Mouse (Mus musculus) kidney, postnatal 0 days (tissue): Measurements from ENCODE around the gene Plvap. TPM values are rescaled to one million over a fixed set of nuclear protein-coding genes. Genes with fewer than 3 reads are reported as not detected.
A peak's percentile ranks its signal among the peaks of the same experiment; 100 is the strongest.

Experiments used
- ATAC-seq: fragments of 200-750 bp; cut with Nextera tagmentation; replicated peaks from 2 replicates; pipeline ENCODE4 v1.8.0; 2017; ENCODE audit warnings: low read depth, moderate number of reproducible peaks, moderate TSS enrichment, moderate library complexity; ENCODE audit not compliant: low FRiP score
- DNase-seq: peaks from one replicate; pipeline ENCODE4 v3.0.0-alpha.2; 2016; ENCODE audit warnings: low spot score
- H3K27ac ChIP-seq: fragments of 300-500 bp; sonication (generic); 2 replicates; pipeline ENCODE4 v1.5.1; 2014; ENCODE audit warnings: mild to moderate bottlenecking
- H3K27me3 ChIP-seq: fragments of 300-500 bp; sonication (generic); 2 replicates; pipeline ENCODE4 v1.6.1; 2014; ENCODE audit warnings: low read length, mixed read lengths; ENCODE audit not compliant: insufficient read depth
- H3K36me3 ChIP-seq: fragments of 300-500 bp; sonication (generic); 2 replicates; pipeline ENCODE4 v1.6.1; 2014; ENCODE audit warnings: low read length, mixed read lengths; ENCODE audit not compliant: insufficient read depth
- H3K4me1 ChIP-seq: fragments of 300-500 bp; sonication (generic); replicated peaks from 2 replicates; pipeline ENCODE4 v1.6.1; 2014; ENCODE audit warnings: antibody characterized with exemption, low read length, mixed read lengths; ENCODE audit not compliant: insufficient read depth
- H3K4me2 ChIP-seq: fragments of 300-500 bp; sonication (generic); 2 replicates; pipeline ENCODE4 v1.6.1; 2014; ENCODE audit warnings: mild to moderate bottlenecking, low read length, moderate library complexity, mixed read lengths
- H3K4me3 ChIP-seq: fragments of 300-500 bp; sonication (generic); replicated peaks from 2 replicates; pipeline ENCODE4 v1.5.1; 2014; ENCODE audit warnings: low read depth, low read length
- H3K9ac ChIP-seq: fragments of 300-500 bp; sonication (generic); 2 replicates; pipeline ENCODE4 v1.6.1; 2014; ENCODE audit warnings: low read depth, low read length
- H3K9me3 ChIP-seq: fragments of 300-500 bp; sonication (generic); replicated peaks from 2 replicates; pipeline ENCODE4 v1.6.1; 2016; ENCODE audit warnings: low read length, inconsistent platforms, mixed read lengths
- CTCF ChIP-seq: IDR thresholded peaks from 2 replicates; pipeline ENCODE4 v1.5.1; 2016; ENCODE audit warnings: antibody characterized with exemption, low read depth, mild to moderate bottlenecking, moderate library complexity
- WGBS: fragments of 180-500 bp; shearing (Covaris S2); extraction: QIAGEN DNeasy Blood & Tissue Kit; methylation state at CpG from one replicate; pipeline ENCODE4 v1.1.7; 2014; 5-methylcytosine and 5-hydroxymethylcytosine counted together
- polyA plus RNA-seq: library from polyadenylated mRNA; unstranded; fragments of >200 nt; fragmentation: Nextera tagmentation; extraction: Ambion mirVana; gene quantifications from 2 replicates; pipeline ENCODE4 v1.2.1, GENCODE M21; 2015

Gene Plvap
- polyA plus RNA-seq, 1 experiment from 2014 or later: 208 TPM

DNA sequence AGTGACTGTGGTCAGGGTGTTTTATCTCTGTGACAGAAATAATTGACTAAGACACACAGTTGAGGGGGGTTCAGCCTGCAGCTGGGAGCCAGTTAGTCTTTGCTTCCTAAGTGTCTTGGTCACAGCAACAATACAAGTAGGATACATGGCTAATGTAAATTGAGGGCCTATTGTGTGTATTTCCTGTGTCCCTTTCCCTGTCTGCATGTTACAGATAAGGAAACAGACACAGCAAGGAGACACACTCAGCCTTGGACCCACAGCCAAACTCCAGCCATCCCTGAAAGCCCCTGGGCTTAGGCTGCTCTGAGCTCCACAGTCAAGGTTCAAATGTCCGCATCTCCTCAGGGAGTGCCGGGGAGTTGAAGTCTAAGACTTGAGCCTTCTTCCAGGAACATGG is 43.1 kb upstream of the Plvap start:
- H3K9ac ChIP-seq: no peak overlapping the region
- H3K4me1 ChIP-seq: 0 out of 2 replicates have a peak, but pooled peaks cover 4% of the 10 kb centered on the region
- 75% methylated on average over 2 of the region's 2 CpGs for WGBS
- H3K4me3 ChIP-seq: no peak overlapping the region
- H3K9me3 ChIP-seq: no peaks in the 10 kb centered on the region
- H3K27ac ChIP-seq: no peak overlapping the region
- no peak overlapping the region for H3K4me2 ChIP-seq
- DNase-seq: no peak
- H3K27me3 ChIP-seq: peaks cover 7% of the 10 kb centered on the region; the same call in 1 of the 2 replicates
- ATAC-seq: no peak
- no peaks in the 10 kb centered on the region for H3K36me3 ChIP-seq
- TF ChIP-seq CTCF: no peak

DNA sequence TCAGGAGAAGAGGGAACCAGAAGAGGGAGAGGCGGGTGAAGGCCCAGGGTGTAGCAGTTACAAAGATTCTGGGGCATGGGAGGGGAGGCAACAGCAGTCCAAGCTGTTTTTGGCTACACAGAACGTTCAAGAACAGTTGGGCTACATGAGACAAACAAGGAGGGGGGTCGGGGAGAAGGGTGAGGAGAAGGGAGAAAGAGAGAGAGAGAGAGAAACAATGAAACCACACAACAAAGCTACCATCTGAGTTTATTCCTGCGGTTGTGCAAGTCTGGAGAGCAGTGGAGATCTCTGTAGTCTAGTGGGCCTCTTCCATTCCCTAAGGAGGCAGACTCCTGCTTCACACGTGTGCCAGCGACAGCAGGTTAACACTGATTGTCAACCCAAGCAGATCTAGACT is 42.4 kb upstream of the Plvap start:
- H3K9me3 ChIP-seq: no peaks in the 10 kb centered on the region
- H3K4me1 ChIP-seq: 0 out of 2 replicates have a peak, but pooled peaks cover under 1% of the 10 kb centered on the region
- H3K4me2 ChIP-seq: no peak overlapping the region
- no peak overlapping the region for H3K4me3 ChIP-seq
- TF ChIP-seq CTCF: no peak
- no peak for DNase-seq
- peaks cover 7% of the 10 kb centered on the region; the same call in 1 of the 2 replicates for H3K27me3 ChIP-seq
- no peak overlapping the region for H3K9ac ChIP-seq
- ATAC-seq: no peak
- H3K27ac ChIP-seq: peak overlapping the region; percentile 31; the same call in 1 of the 2 replicates
- H3K36me3 ChIP-seq: no peaks in the 10 kb centered on the region
- WGBS: 69% methylated on average over 6 of the region's 6 CpGs

DNA sequence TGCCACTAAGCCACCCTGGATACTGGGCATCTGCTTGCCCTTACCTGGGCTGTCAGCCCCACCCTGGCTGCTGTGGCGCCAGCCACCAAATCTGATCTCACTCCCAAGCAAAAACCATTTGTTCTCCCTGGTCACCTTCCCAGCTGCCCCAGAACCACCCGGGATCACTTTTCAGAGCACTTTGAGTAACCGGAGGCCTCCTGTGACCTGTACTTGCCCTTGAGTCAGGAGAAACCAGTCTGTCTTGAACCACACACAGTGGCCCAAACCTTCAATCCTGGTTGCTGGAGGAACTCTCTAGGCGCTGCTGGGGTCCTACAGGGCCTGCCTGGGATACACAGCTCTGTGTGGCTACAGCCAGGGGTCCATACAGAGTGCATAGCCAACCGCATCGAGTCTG is 41.2 kb upstream of the Plvap start:
- Histone ChIP-seq H3K4me1 (no peaks in the 10 kb centered on the region), H3K36me3 (0 out of 2 replicates have a peak, but pooled peaks cover 3% of the 10 kb centered on the region), H3K9ac (no peak overlapping the region), H3K4me3 (no peak overlapping the region), H3K27me3 (0 out of 2 replicates have a peak, but pooled peaks cover 1% of the 10 kb centered on the region), H3K9me3 (no peaks in the 10 kb centered on the region), H3K27ac (peak overlapping the region; percentile 57), H3K4me2 (no peak overlapping the region)
- 31% methylated on average over 6 of the region's 6 CpGs for WGBS
- ATAC-seq: peak; percentile 36; the same call in 1 of the 2 replicates
- no peak for TF ChIP-seq CTCF
- no peak for DNase-seq

DNA sequence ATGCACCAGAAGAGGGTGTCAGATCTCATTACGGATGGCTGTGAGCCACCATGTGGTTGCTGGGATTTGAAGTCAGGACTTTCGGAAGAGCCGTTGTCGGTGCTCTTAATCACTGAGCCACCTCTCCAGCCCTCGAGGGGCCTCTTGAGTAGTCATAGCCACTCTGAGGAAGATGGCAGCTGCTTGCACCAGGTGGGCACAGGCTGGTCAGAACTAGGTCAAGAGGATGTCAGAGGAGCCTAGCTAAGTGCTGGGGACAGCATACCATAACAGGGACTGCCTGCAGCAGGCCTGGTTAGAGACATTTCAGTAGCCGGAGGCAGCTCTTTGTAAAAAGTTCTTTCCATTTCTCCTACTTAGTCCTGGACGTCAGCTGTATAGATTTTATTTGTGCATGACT is 39.2 kb upstream of the Plvap start:
- Histone ChIP-seq H3K27ac (peak overlapping the region; percentile 44; the same call in 1 of the 2 replicates), H3K4me2 (no peak overlapping the region), H3K9ac (no peak overlapping the region), H3K36me3 (peaks cover 20% of the 10 kb centered on the region), H3K27me3 (no peaks in the 10 kb centered on the region), H3K9me3 (no peaks in the 10 kb centered on the region), H3K4me3 (no peak overlapping the region), H3K4me1 (no peaks in the 10 kb centered on the region)
- WGBS: 68% methylated on average over 7 of the region's 7 CpGs
- no peak for TF ChIP-seq CTCF
- no peak for DNase-seq
- no peak for ATAC-seq

DNA sequence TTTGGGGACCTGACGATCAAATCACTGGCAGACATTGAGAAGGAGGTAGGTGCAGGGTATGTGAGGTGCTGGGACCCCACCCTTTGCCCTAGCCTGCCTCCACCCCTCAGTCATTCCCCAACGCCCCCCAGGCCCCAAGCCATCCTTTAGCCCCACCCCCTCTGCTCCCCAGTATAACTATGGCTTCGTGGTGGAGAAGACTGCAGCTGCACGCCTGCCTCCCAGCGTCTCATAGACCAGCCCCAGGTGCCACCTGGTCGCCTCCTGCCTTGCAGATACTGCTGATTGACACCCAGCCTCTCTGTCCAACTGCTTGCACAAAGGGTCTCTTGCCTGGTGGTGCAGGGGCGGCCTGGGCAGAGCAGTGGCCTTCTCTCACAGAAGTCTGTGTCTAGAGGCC is 36.0 kb upstream of the Plvap start:
- H3K4me1 ChIP-seq: peaks cover 9% of the 10 kb centered on the region; the same call in 1 of the 2 replicates
- no peaks in the 10 kb centered on the region for H3K27me3 ChIP-seq
- no peak overlapping the region for H3K9ac ChIP-seq
- peaks cover 23% of the 10 kb centered on the region for H3K36me3 ChIP-seq
- no peak overlapping the region for H3K27ac ChIP-seq
- DNase-seq (no peak), ATAC-seq (no peak)
- H3K4me3 ChIP-seq: no peak overlapping the region
- TF ChIP-seq CTCF: no peak
- H3K9me3 ChIP-seq: no peaks in the 10 kb centered on the region
- H3K4me2 ChIP-seq: no peak overlapping the region
- WGBS: 89% methylated on average over 7 of the region's 7 CpGs

DNA sequence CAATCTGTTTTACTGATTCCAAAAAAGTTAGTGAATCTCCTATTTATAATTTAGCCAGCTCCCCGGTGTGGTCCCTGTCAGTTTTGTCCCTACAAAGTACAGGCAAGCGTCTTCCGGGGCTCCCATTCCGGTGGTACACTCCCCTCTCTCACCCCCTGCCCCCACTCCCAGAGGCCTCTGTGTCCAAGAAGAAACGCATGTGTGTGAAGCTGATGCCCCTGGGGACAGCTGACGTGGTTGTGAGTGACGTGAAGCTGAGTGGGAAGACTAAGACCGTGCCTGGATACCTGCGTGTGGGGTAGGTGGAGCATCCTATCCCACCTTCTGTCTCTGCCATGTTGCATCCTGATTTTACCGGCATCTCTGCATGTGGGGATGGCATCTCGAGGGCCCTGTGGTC is 33.5 kb upstream of the Plvap start:
- no peaks in the 10 kb centered on the region for H3K27me3 ChIP-seq
- no peak for ATAC-seq
- H3K4me1 ChIP-seq: peaks cover 9% of the 10 kb centered on the region; the same call in 1 of the 2 replicates
- DNase-seq: no peak
- 93% methylated on average over 11 of the region's 11 CpGs for WGBS
- H3K4me2 ChIP-seq: no peak overlapping the region
- no peak overlapping the region for H3K9ac ChIP-seq
- TF ChIP-seq CTCF: no peak
- H3K9me3 ChIP-seq: no peaks in the 10 kb centered on the region
- H3K27ac ChIP-seq: no peak overlapping the region
- no peak overlapping the region for H3K4me3 ChIP-seq
- peaks cover 23% of the 10 kb centered on the region for H3K36me3 ChIP-seq

DNA sequence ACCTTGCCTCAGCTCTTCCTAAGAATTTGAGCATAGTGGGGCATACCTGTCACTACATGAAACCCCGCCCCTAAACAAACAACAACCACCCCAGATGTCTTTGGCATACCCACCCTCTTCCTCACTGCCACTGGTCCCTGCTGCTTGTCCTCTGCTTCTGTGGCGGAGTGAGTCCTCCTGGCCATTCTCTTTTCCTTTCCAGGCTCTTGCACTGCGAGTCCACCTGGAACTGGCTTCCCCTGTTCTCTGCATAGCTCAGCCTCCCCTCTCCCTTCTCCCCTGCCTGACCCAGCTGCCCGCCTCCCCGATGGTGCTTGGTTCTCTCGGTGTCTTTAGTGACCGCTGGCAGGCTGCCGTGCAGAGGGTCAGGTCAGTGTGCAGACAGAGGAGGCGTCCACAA is 32.2 kb upstream of the Plvap start:
- Histone ChIP-seq H3K36me3 (peaks cover 23% of the 10 kb centered on the region), H3K27ac (no peak overlapping the region), H3K4me3 (peak overlapping the region; percentile 70; the same call in 1 of the 2 replicates), H3K27me3 (no peaks in the 10 kb centered on the region), H3K9ac (no peak overlapping the region), H3K4me2 (peak overlapping the region; percentile 68), H3K9me3 (no peaks in the 10 kb centered on the region), H3K4me1 (peaks cover 9% of the 10 kb centered on the region; the same call in 1 of the 2 replicates)
- no peak for DNase-seq
- no peak for ATAC-seq
- TF ChIP-seq CTCF: no peak
- WGBS: 74% methylated on average over 9 of the region's 9 CpGs
